Mouse (Mus musculus) stomach, postnatal 0 days (tissue): ENCODE measurements around the gene Nim1k.

Source experiments
- CTCF ChIP-seq: IDR thresholded peaks from 2 replicates; pipeline ENCODE4 v1.5.1; 2016; ENCODE audit warnings: antibody characterized with exemption, low read depth, mild to moderate bottlenecking, moderate library complexity
- EP300 ChIP-seq: optimal IDR thresholded peaks from 2 replicates; pipeline ENCODE3; 2016; ENCODE audit warnings: antibody characterized with exemption

DNA sequence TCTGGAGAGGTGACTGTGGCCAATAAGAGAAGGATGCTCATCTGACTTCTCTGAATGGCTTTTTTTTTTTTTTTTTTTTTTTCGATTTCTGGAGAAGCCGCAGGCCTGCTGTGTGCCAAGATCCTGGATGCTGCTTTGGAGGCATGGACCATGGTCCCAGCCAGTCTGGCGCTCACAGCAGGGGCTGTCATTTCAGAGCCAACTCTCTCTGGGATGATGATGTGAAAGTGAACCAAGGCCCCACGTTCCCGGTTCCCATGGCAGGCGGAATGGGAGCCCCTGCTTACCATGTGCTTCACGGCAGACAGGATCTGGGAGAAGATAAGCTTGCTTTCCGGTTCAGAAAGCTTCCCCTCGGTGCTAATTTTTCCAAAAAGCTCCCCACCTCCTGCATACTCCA lies 41.9 kb downstream of the Nim1k start:
- TF ChIP-seq CTCF: no peak
- no peak for TF ChIP-seq EP300
